Mouse (Mus musculus) CH12.LX (cell line): ENCODE measurements around the gene Dlgap1. TPM values are rescaled to one million over a fixed set of nuclear protein-coding genes. Genes with fewer than 3 reads are reported as not detected.

Experiments used
- DNase-seq: peaks from one replicate; pipeline ENCODE4 v3.0.0-alpha.2; 2013; ENCODE audit errors: extremely low read depth
- H3K27ac ChIP-seq: 2 replicates; pipeline ENCODE4 v1.5.1; 2012; ENCODE audit warnings: low read depth, mild to moderate bottlenecking, control low read depth, moderate library complexity; ENCODE audit not compliant: insufficient read depth
- H3K27me3 ChIP-seq: replicated peaks from 2 replicates; pipeline ENCODE3; 2012; ENCODE audit warnings: inconsistent platforms
- H3K36me3 ChIP-seq, 2 experiments: replicated peaks in 1 of 2; 2 replicates each; pipeline versions ENCODE3 to v1.6.1; 2012; ENCODE audit warnings: inconsistent platforms in 1 of 2, low read length in 1 of 2, mild to moderate bottlenecking in 1 of 2, mixed read lengths in 1 of 2, moderate library complexity in 1 of 2; ENCODE audit not compliant: control insufficient read depth in 1 of 2, insufficient read depth in 1 of 2
- H3K4me1 ChIP-seq, 2 experiments: 2 replicates each; pipeline ENCODE4 v1.6.1; 2012; ENCODE audit warnings: inconsistent platforms in 1 of 2, moderate library complexity in 1 of 2; ENCODE audit not compliant: insufficient read depth in 2 of 2, control insufficient read depth in 1 of 2
- H3K4me2 ChIP-seq: 2 replicates; pipeline ENCODE4 v1.6.1; 2012; ENCODE audit warnings: low read depth, mild to moderate bottlenecking, control low read depth; ENCODE audit not compliant: poor library complexity, insufficient read depth, severe bottlenecking
- H3K4me3 ChIP-seq, 3 experiments: fragments of 150-350 bp in 1 of 3; sonication (generic) in 1 of 3; replicated peaks in 1 of 3; 2 replicates each; pipeline versions ENCODE3 to v1.5.1; 2011 to 2012; ENCODE audit warnings: low read depth in 2 of 3, low read length in 2 of 3, mild to moderate bottlenecking in 2 of 3, moderate library complexity in 2 of 3, control low read depth in 1 of 3, improper control_type of control experiment in 1 of 3, inconsistent platforms in 1 of 3, mixed read lengths in 1 of 3; ENCODE audit not compliant: poor library complexity in 1 of 3
- H3K79me2 ChIP-seq: replicated peaks from 2 replicates; pipeline ENCODE4 v1.6.1; 2012; ENCODE audit warnings: mild to moderate bottlenecking, moderate library complexity; ENCODE audit not compliant: control insufficient read depth, poor library complexity, insufficient read depth, severe bottlenecking; ENCODE audit errors: extremely low read depth
- H3K9ac ChIP-seq: 2 replicates; pipeline ENCODE4 v1.6.1; 2012; ENCODE audit warnings: low read depth, mild to moderate bottlenecking, control low read depth, moderate library complexity; ENCODE audit not compliant: insufficient read depth
- H3K9me3 ChIP-seq: replicated peaks from 2 replicates; pipeline ENCODE3; 2012; ENCODE audit warnings: low read length, inconsistent platforms, mixed read lengths
- CHD2 ChIP-seq: IDR thresholded peaks from 2 replicates; pipeline ENCODE4 v1.6.1; 2011; ENCODE audit warnings: low read length, improper control_type of control experiment
- CTCF ChIP-seq, 2 experiments: IDR thresholded peaks in 1 of 2; conservative IDR thresholded peaks in 1 of 2; 2 replicates each; pipeline ENCODE4 v1.5.1; 2011 to 2012; ENCODE audit warnings: low read depth in 2 of 2, low read length in 2 of 2, improper control_type of control experiment in 1 of 2, inconsistent platforms in 1 of 2, mild to moderate bottlenecking in 1 of 2, moderate library complexity in 1 of 2
- ELF1 ChIP-seq: IDR thresholded peaks from 2 replicates; pipeline ENCODE4 v1.6.1; 2014; ENCODE audit warnings: low read depth, mild to moderate bottlenecking, inconsistent platforms, low read length, improper control_type of control experiment
- HCFC1 ChIP-seq: IDR thresholded peaks from 2 replicates; pipeline ENCODE4 v1.6.1; 2012; ENCODE audit warnings: low read depth, mild to moderate bottlenecking, inconsistent platforms, low read length, improper control_type of control experiment
- MYC ChIP-seq: IDR thresholded peaks from 2 replicates; pipeline ENCODE4 v1.6.1; 2011; ENCODE audit warnings: low read depth, mild to moderate bottlenecking, improper control_type of control experiment, low read length
- NRF1 ChIP-seq: IDR thresholded peaks from 2 replicates; pipeline ENCODE4 v1.6.1; 2014; ENCODE audit warnings: low read depth, mild to moderate bottlenecking, inconsistent platforms, low read length, improper control_type of control experiment, moderate library complexity
- POLR2A ChIP-seq: IDR thresholded peaks from 2 replicates; pipeline ENCODE4 v1.6.1; 2011; ENCODE audit warnings: low read depth, mild to moderate bottlenecking, improper control_type of control experiment, low read length
- POLR2AphosphoS2 ChIP-seq: IDR thresholded peaks from 2 replicates; pipeline ENCODE4 v1.6.1; 2011; ENCODE audit warnings: low read depth, low read length, improper control_type of control experiment
- RAD21 ChIP-seq: IDR thresholded peaks from 2 replicates; pipeline ENCODE4 v1.6.1; 2011; ENCODE audit warnings: low read depth, mild to moderate bottlenecking, low read length, improper control_type of control experiment, moderate library complexity
- RCOR1 ChIP-seq: conservative IDR thresholded peaks from 2 replicates; pipeline ENCODE4 v1.6.1; 2012; ENCODE audit warnings: low read depth, mild to moderate bottlenecking, inconsistent platforms, low read length, improper control_type of control experiment
- SMC3 ChIP-seq: IDR thresholded peaks from 2 replicates; pipeline ENCODE4 v1.6.1; 2011; ENCODE audit warnings: low read depth, low read length, improper control_type of control experiment
- TCF12 ChIP-seq: IDR thresholded peaks from 2 replicates; pipeline ENCODE4 v1.6.1; 2014; ENCODE audit warnings: low read depth, mild to moderate bottlenecking, inconsistent platforms, low read length, improper control_type of control experiment
- UBTF ChIP-seq: IDR thresholded peaks from 2 replicates; pipeline ENCODE4 v1.6.1; 2012; ENCODE audit warnings: low read depth, mild to moderate bottlenecking, inconsistent platforms, low read length, improper control_type of control experiment, moderate library complexity
- ZNF384 ChIP-seq: IDR thresholded peaks from 2 replicates; pipeline ENCODE4 v1.6.1; 2012; ENCODE audit warnings: low read depth, low read length, improper control_type of control experiment, inconsistent platforms
- dilution Hi-C: fragments of 300-500 bp; cut with MboI; formaldehyde crosslinking; loops from 2 replicates; pipeline ENCODE4 v1.14.3; 2020; ENCODE audit warnings: low sequenced_read_pairs; ENCODE audit not compliant: extremely low pct_unique_long_range_greater_than_20kb, extremely low pct_ligation_motif_present
- in situ Hi-C: fragments of 300-500 bp; cut with MboI; formaldehyde crosslinking; loops from 3 replicates; pipeline ENCODE4 v1.14.3; 2019; ENCODE audit warnings: low sequenced_read_pairs, low pct_ligation_motif_present, low pct_unique_long_range_greater_than_20kb, mixed read lengths
- polyA plus RNA-seq: library from polyadenylated mRNA; unstranded; fragments of >175 nt; gene quantifications from 2 replicates; pipeline ENCODE4 v1.2.1, GENCODE M21; 2012; ENCODE audit warnings: low read depth; ENCODE audit not compliant: insufficient read length
- total RNA-seq, 2 experiments: library from RNA; depleted of rRNA; stranded (reverse); fragments of 300-350 nt in 1 of 2; fragments of >200 nt in 1 of 2; gene quantifications; 2 replicates each; pipeline ENCODE4 v1.2.3; 2012 to 2014

Gene Dlgap1
- total and polyA plus RNA-seq, 3 experiments, result 0.51 to 2.7 (median 1.2) TPM

GRCm38 (mm10) chr17:70783273-70783672 lies 814.4 kb downstream of the Dlgap1 start:
- no peaks in the 10 kb centered on the region for H3K4me1 ChIP-seq
- no peaks in the 10 kb centered on the region for H3K27me3 ChIP-seq
- H3K36me3 ChIP-seq, result no peaks in the 10 kb centered on the region
- no peak overlapping the region for H3K4me2 ChIP-seq
- H3K79me2 ChIP-seq, result no peaks in the 10 kb centered on the region
- H3K9ac ChIP-seq, result no peak overlapping the region
- in situ Hi-C loops, result no loop called here
- no peak for DNase-seq
- no peak overlapping the region for H3K27ac ChIP-seq
- H3K4me3 ChIP-seq, result no peak overlapping the region
- dilution Hi-C loops, result no loop called here
- TF ChIP-seq MYC (no peak), TCF12 (no peak), SMC3 (peak; percentile 50), ELF1 (no peak), RAD21 (peak; percentile 22), RCOR1 (no peak), CTCF (conservative IDR thresholded peaks at IDR 0.05 in 1 of 2, IDR thresholded peaks at IDR 0.05 in 1 of 2; ENCODE audit: low read depth in 2 of 2, low read length in 2 of 2) (peak in 1 of 2 experiments; percentile 58; a peak in 2 of 4 replicates), NRF1 (no peak), UBTF (no peak)
- no peaks in the 10 kb centered on the region for H3K9me3 ChIP-seq

DNA sequence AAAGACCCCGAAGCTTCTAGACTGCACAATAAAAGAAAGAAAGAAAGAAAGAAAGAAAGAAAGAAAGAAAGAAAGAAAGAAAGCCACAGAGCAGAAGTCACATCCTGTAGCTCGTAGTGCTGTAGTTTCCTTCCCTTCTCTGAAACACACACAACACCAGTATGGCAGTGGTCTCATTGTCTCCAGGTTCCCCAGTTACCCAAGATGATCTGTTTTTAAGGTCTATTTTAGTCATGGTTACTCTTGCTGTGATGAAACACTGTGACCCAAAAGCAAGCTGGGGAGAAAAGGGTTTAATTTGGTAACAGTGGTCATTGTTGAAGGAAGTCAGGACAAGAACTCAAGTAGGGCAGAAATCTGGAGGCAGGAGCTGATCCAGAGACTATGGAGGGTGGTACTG lies 818.5 kb downstream of the Dlgap1 start:
- H3K27ac ChIP-seq, result no peak overlapping the region
- H3K4me3 ChIP-seq, result no peak overlapping the region
- H3K36me3 ChIP-seq, result no peaks in the 10 kb centered on the region
- H3K9me3 ChIP-seq, result no peaks in the 10 kb centered on the region
- dilution Hi-C loops (no loop called here), in situ Hi-C loops (no loop called here)
- H3K9ac ChIP-seq, result no peak overlapping the region
- DNase-seq, result no peak
- no peak overlapping the region for H3K4me2 ChIP-seq
- H3K79me2 ChIP-seq, result no peaks in the 10 kb centered on the region
- TF ChIP-seq CHD2 (no peak), HCFC1 (no peak), ZNF384 (no peak), POLR2A (no peak)
- H3K27me3 ChIP-seq, result no peaks in the 10 kb centered on the region
- H3K4me1 ChIP-seq, result no peaks in the 10 kb centered on the region

- Histone ChIP-seq H3K27ac (no peak overlapping the region), H3K9me3 (no peaks in the 10 kb centered on the region), H3K4me2 (no peak overlapping the region), H3K36me3 (no peaks in the 10 kb centered on the region), H3K79me2 (no peaks in the 10 kb centered on the region), H3K9ac (no peak overlapping the region), H3K27me3 (no peaks in the 10 kb centered on the region), H3K4me3 (no peak overlapping the region), H3K4me1 (no peaks in the 10 kb centered on the region)
- DNase-seq, result no peak
- in situ Hi-C loops (no loop called here), dilution Hi-C loops (no loop called here)
- TF ChIP-seq SMC3, result no peak
- TF ChIP-seq POLR2AphosphoS2, result no peak
- no peak for TF ChIP-seq CHD2
These were observed 821.9 kb downstream of the Dlgap1 start for GRCm38 (mm10) chr17:70790801-70791200.
